Mouse (Mus musculus) cerebellum, adult 2 months (tissue): ENCODE measurements around the gene Shpk. TPM values are rescaled to one million over a fixed set of nuclear protein-coding genes. Genes with fewer than 3 reads are reported as not detected.
A peak's percentile ranks its signal among the peaks of the same experiment; 100 is the strongest.

ENCODE experiments used
- DNase-seq, 2 experiments: peaks; one replicate each; pipeline ENCODE4 v3.0.0; 2021
- H3K27ac ChIP-seq: fragments of 200-500 bp; 2 replicates; pipeline ENCODE4 v1.5.1; 2012; ENCODE audit warnings: low read length, control low read depth, inconsistent platforms; ENCODE audit not compliant: insufficient read depth
- H3K27me3 ChIP-seq: fragments of 200-500 bp; 2 replicates; pipeline ENCODE4 v1.6.1; 2012; ENCODE audit warnings: inconsistent platforms, mild to moderate bottlenecking, low read length, moderate library complexity; ENCODE audit not compliant: control insufficient read depth, insufficient read depth
- H3K4me1 ChIP-seq: fragments of 200-500 bp; 2 replicates; pipeline ENCODE4 v1.6.1; 2011; ENCODE audit warnings: low read length; ENCODE audit not compliant: control insufficient read depth, insufficient read depth
- H3K4me3 ChIP-seq: fragments of 200-500 bp; replicated peaks from 2 replicates; pipeline ENCODE3; 2011; ENCODE audit warnings: mild to moderate bottlenecking, low read depth, low read length, control low read depth; ENCODE audit not compliant: insufficient read depth
- CTCF ChIP-seq: fragments of 200-500 bp; IDR thresholded peaks from 2 replicates; pipeline ENCODE4 v1.5.1; 2011; ENCODE audit warnings: low read depth, mild to moderate bottlenecking, control low read depth, low read length, moderate library complexity, borderline replicate concordance; ENCODE audit not compliant: insufficient read depth
- POLR2A ChIP-seq: fragments of 200-500 bp; IDR thresholded peaks from 2 replicates; pipeline ENCODE4 v1.6.1; 2011; ENCODE audit warnings: low read length, control low read depth, borderline replicate concordance; ENCODE audit not compliant: insufficient read depth
- WGBS: fragments of 180-500 bp; shearing (Covaris S2); methylation state at CpG from one replicate; pipeline ENCODE4 v1.1.7; 2018; 5-methylcytosine and 5-hydroxymethylcytosine counted together
- polyA plus RNA-seq: library from polyadenylated mRNA; depleted of rRNA; stranded (reverse); fragments of >200 nt; gene quantifications from 2 replicates; pipeline ENCODE4 v1.2.3, GENCODE M21; 2012

Gene Shpk
- polyA plus RNA-seq, 1 experiment = 4.1 TPM

- no peaks in the 10 kb centered on the region for H3K27me3 ChIP-seq
- H3K4me1 ChIP-seq = no peaks in the 10 kb centered on the region
- no peak overlapping the region for H3K27ac ChIP-seq
- no peak overlapping the region for H3K4me3 ChIP-seq
- 90% methylated on average over 10 of the region's 10 CpGs for WGBS
- DNase-seq = no peak
- TF ChIP-seq CTCF (no peak), POLR2A (no peak)
These were observed 13.2 kb upstream of the Shpk start for GRCm38 (mm10) chr11:73185872-73186615.

GRCm38 (mm10) chr11:73187231-73187630 is 12.0 kb upstream of the Shpk start:
- TF ChIP-seq POLR2A (no peak), CTCF (no peak)
- Histone ChIP-seq H3K27ac (no peak overlapping the region), H3K27me3 (no peaks in the 10 kb centered on the region), H3K4me1 (peaks cover 2% of the 10 kb centered on the region; the same call in 1 of the 2 replicates), H3K4me3 (no peak overlapping the region)
- no peak for DNase-seq
- 91% methylated on average over 6 of the region's 6 CpGs for WGBS

- 5% methylated on average over 6 of the region's 6 CpGs for WGBS
- TF ChIP-seq POLR2A (no peak), CTCF (no peak)
- H3K27ac ChIP-seq = peak overlapping the region; percentile 97
- H3K27me3 ChIP-seq = no peaks in the 10 kb centered on the region
- H3K4me3 ChIP-seq = no peak overlapping the region
- DNase-seq = peak; percentile 72 to 89
- peaks cover 22% of the 10 kb centered on the region for H3K4me1 ChIP-seq
These were observed 6.2 kb upstream of the Shpk start for GRCm38 (mm10) chr11:73193047-73193446.

GRCm38 (mm10) chr11:73194444-73194843 is 4.8 kb upstream of the Shpk start:
- WGBS = 19% methylated on average over 2 of the region's 2 CpGs
- peaks cover 23% of the 10 kb centered on the region for H3K4me1 ChIP-seq
- no peak for TF ChIP-seq CTCF
- TF ChIP-seq POLR2A = no peak

GRCm38 (mm10) chr11:73198190-73198589 is 1.1 kb upstream of the Shpk start:
- 8% methylated on average over 1 of the region's 1 CpGs for WGBS
- peaks cover 11% of the 10 kb centered on the region for H3K4me1 ChIP-seq
- peak overlapping the region; percentile 70 for H3K4me3 ChIP-seq
- no peak for DNase-seq
- no peak for TF ChIP-seq CTCF
- no peak for TF ChIP-seq POLR2A
- no peaks in the 10 kb centered on the region for H3K27me3 ChIP-seq
- no peak overlapping the region for H3K27ac ChIP-seq

More at GRCm38 (mm10) chr11:73194444-73194843, 4.8 kb upstream of the Shpk start:
- no peak overlapping the region for H3K27ac ChIP-seq
- DNase-seq = peak in 1 of 2 experiments; percentile 54
- H3K4me3 ChIP-seq = no peak overlapping the region
- no peaks in the 10 kb centered on the region for H3K27me3 ChIP-seq

- H3K27ac ChIP-seq = peak within 1 kb of the TSS; percentile 53
- no peaks in the 10 kb centered on the region for H3K27me3 ChIP-seq
- WGBS = under 1% methylated on average over 22 of the region's 22 CpGs
- TF ChIP-seq POLR2A = peak; percentile 93
- no peak for TF ChIP-seq CTCF
- DNase-seq = peak in 1 of 2 experiments; percentile 92
- H3K4me1 ChIP-seq = peaks cover 7% of the 10 kb centered on the region
- H3K4me3 ChIP-seq = peak within 1 kb of the TSS; percentile 70
These were observed 544 bp upstream of the Shpk start, which contains the start of gene Ctns for GRCm38 (mm10) chr11:73198603-73199229. Ctns (minus strand) TSS chr11:73199042.

GRCm38 (mm10) chr11:73199879-73200278 is 619 bp downstream of the Shpk start:
- TF ChIP-seq POLR2A = no peak
- no peak for TF ChIP-seq CTCF
- H3K4me1 ChIP-seq = peaks cover 4% of the 10 kb centered on the region; the same call in 1 of the 2 replicates
- no peak for DNase-seq
- H3K4me3 ChIP-seq = peak overlapping the region; percentile 70
- 4% methylated on average over 12 of the region's 12 CpGs for WGBS
- H3K27ac ChIP-seq = no peak overlapping the region
- no peaks in the 10 kb centered on the region for H3K27me3 ChIP-seq
